Mouse (Mus musculus) midbrain, embryonic 13.5 days (tissue): ENCODE results near the gene Hpcal4. TPM values are rescaled to one million over a fixed set of nuclear protein-coding genes. Genes with fewer than 3 reads are reported as not detected.

Source experiments
- ATAC-seq: fragments of 200-750 bp; cut with Nextera tagmentation; 2 replicates; pipeline ENCODE4 v1.8.0; 2017; ENCODE audit warnings: mild to moderate bottlenecking, moderate TSS enrichment, moderate library complexity
- H3K27ac ChIP-seq: fragments of 300-500 bp; sonication (generic); 2 replicates; pipeline ENCODE4 v1.5.1; 2015; ENCODE audit warnings: inconsistent platforms, mild to moderate bottlenecking, moderate library complexity
- H3K27me3 ChIP-seq: fragments of 300-500 bp; sonication (generic); 2 replicates; pipeline ENCODE4 v1.6.1; 2015; ENCODE audit warnings: mild to moderate bottlenecking, inconsistent platforms
- H3K36me3 ChIP-seq: fragments of 300-500 bp; sonication (generic); 2 replicates; pipeline ENCODE4 v1.6.1; 2015; ENCODE audit warnings: mild to moderate bottlenecking, inconsistent platforms
- H3K4me1 ChIP-seq: fragments of 300-500 bp; sonication (generic); replicated peaks from 2 replicates; pipeline ENCODE4 v1.6.1; 2015; ENCODE audit warnings: inconsistent platforms
- H3K4me2 ChIP-seq: fragments of 300-500 bp; sonication (generic); replicated peaks from 2 replicates; pipeline ENCODE4 v1.6.1; 2015; ENCODE audit warnings: moderate library complexity, mild to moderate bottlenecking, inconsistent platforms
- H3K4me3 ChIP-seq: fragments of 300-500 bp; sonication (generic); replicated peaks from 2 replicates; pipeline ENCODE4 v1.5.1; 2015; ENCODE audit warnings: mild to moderate bottlenecking, inconsistent platforms
- H3K9ac ChIP-seq: fragments of 300-500 bp; sonication (generic); replicated peaks from 2 replicates; pipeline ENCODE4 v1.6.1; 2015; ENCODE audit warnings: mild to moderate bottlenecking, inconsistent platforms
- H3K9me3 ChIP-seq: fragments of 300-500 bp; sonication (generic); 2 replicates; pipeline ENCODE4 v1.6.1; 2016; ENCODE audit warnings: mild to moderate bottlenecking, inconsistent platforms
- WGBS: fragments of 180-500 bp; shearing (Covaris S2); methylation state at CpG from one replicate; pipeline ENCODE4 v1.1.7; 2015; 5-methylcytosine and 5-hydroxymethylcytosine counted together
- polyA plus RNA-seq: library from polyadenylated mRNA; unstranded; fragments of >200 nt; fragmentation: Nextera tagmentation; extraction: Ambion mirVana; gene quantifications from 2 replicates; pipeline ENCODE4 v1.2.1, GENCODE M21; 2015

Hpcal4 gene
- polyA plus RNA-seq, 1 experiment from 2014 or later = 14.1 TPM

DNA sequence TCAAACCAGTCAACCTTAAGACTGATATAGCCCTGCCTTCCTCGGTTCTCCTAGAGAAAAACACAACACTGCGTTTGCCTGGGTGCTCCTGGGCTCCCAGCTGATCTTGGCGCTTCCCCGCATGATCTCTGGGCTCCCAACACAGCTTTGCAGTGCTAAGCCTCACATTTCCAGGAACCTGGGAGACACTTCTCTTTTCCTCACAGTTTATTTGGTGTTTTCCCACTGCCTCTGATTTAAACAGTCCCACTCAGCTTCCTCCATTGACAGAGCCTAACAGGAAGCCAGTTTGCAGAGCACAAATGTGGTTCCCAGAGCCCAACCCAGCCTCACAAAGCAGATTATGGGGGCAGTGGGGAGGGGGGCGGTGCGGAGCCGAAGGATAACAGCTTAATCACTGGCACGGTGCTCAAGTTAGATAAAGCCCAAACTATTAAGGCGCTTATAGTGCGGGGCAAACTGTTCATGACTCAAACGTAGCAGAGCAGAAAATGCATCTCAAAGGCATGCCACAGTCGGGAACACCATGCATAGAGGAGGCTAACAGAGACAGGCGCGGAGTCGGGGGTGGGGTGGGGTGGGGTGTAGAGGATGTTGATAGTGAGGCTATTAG is 20.6 kb upstream of the Hpcal4 start:
- H3K27me3 ChIP-seq = peaks cover 15% of the 10 kb centered on the region; the same call in 1 of the 2 replicates
- H3K4me1 ChIP-seq = peaks cover 13% of the 10 kb centered on the region
- 9% methylated on average over 15 of the region's 15 CpGs for WGBS
- no peaks in the 10 kb centered on the region for H3K36me3 ChIP-seq
- peak; percentile 77 for ATAC-seq
- peak overlapping the region; percentile 8 for H3K4me3 ChIP-seq
- peak overlapping the region; percentile 46 for H3K4me2 ChIP-seq
- H3K27ac ChIP-seq = peak overlapping the region; percentile 35
- H3K9me3 ChIP-seq = no peaks in the 10 kb centered on the region
- peak overlapping the region; percentile 23; the same call in 1 of the 2 replicates for H3K9ac ChIP-seq

DNA sequence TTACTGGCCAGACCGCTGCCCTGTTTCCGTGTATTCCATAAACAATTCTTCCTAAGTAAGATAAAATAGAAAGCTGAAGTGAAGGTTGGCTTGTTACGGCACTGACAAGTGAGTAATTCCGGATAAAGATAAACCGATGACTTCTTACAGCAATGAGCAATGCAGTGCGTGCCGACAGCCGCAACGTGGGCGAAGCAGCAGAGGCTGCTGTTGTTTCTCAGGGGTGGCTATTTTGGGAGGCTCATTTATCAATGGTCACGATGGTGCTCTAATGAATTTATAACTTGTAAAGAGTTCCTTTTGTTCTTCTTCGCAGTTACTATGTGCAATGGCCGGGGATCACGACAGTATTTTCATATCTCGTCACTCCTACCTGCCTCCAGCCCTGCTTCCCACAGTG is 18.9 kb upstream of the Hpcal4 start:
- H3K9ac ChIP-seq = no peak overlapping the region
- 92% methylated on average over 15 of the region's 15 CpGs for WGBS
- peaks cover 13% of the 10 kb centered on the region for H3K4me1 ChIP-seq
- no peak overlapping the region for H3K4me2 ChIP-seq
- no peak overlapping the region for H3K27ac ChIP-seq
- H3K9me3 ChIP-seq = 0 out of 2 replicates have a peak, but pooled peaks cover 2% of the 10 kb centered on the region
- H3K27me3 ChIP-seq = peaks cover 15% of the 10 kb centered on the region; the same call in 1 of the 2 replicates
- H3K36me3 ChIP-seq = no peaks in the 10 kb centered on the region
- no peak overlapping the region for H3K4me3 ChIP-seq
- no peak for ATAC-seq

DNA sequence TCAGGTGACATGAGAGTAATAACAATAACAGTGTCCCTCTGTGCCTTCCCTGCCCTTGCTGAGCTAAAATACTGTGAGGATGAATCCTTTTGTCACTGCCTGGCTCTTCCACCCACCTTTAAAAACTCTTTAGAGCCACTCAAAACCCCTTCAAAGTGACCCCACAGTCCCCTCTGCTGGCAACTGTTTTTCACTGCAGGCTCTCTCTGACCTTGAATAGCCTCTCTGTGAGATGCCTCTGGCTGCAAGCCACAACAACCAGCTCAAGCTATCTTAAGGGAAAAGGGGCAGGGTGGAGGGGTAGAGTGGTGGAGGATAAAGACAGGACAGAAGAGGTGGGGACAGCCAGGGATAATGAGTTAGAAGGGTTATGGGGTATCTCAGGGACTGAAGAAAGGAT is 11.2 kb upstream of the Hpcal4 start:
- Histone ChIP-seq H3K9me3 (0 out of 2 replicates have a peak, but pooled peaks cover 5% of the 10 kb centered on the region), H3K27me3 (0 out of 2 replicates have a peak, but pooled peaks cover 15% of the 10 kb centered on the region), H3K27ac (no peak overlapping the region), H3K4me1 (no peaks in the 10 kb centered on the region), H3K4me3 (no peak overlapping the region), H3K36me3 (no peaks in the 10 kb centered on the region), H3K4me2 (no peak overlapping the region), H3K9ac (no peak overlapping the region)
- no peak for ATAC-seq

DNA sequence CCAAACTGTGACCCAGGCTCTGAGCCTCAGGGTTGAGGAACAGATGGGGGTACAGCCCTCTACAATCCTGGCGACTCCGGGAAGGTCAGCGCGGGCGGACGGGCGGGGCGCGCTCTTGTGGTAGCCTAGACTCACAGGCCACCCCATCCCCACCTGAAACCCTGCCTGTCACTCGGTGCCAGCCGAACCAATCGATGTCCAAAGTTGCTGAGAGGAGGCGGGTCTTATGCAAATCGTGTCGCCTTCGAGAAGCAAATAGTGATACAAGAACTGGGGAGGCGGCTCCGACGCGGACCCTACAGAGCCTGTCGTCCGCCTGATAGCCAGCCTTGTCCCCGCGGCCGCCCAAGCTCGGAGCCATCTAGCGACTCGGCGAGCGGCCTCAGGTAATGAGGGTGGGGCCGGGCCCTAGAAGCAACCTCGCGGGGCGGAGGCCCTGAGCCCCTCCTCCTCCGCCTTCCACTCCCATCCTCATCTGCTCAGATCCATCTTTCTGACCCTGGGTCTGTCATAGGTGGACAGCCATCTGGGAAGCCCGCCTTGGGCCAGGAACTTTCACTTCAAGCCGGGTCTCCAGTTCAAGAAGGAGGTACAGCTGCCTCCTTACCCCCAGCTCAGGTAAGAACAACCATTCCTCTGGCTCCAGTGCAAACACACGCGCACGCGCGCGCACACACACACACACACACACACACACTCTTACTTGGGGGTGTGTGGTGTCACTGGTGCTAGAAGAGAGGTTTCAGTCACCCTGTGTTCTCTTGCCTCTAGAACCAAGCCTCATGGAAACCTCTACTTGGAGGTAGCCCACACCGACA is 421 bp downstream of the Hpcal4 start:
- Histone ChIP-seq H3K9ac (peak overlapping the region; percentile 57), H3K4me1 (peaks cover 33% of the 10 kb centered on the region), H3K4me3 (peak overlapping the region; percentile 47), H3K27me3 (peaks cover 69% of the 10 kb centered on the region), H3K36me3 (no peaks in the 10 kb centered on the region), H3K27ac (peak overlapping the region; percentile 59; the same call in 1 of the 2 replicates), H3K4me2 (peak overlapping the region; percentile 62), H3K9me3 (no peaks in the 10 kb centered on the region)
- WGBS = 12% methylated on average over 43 of the region's 44 CpGs
- ATAC-seq = peak; percentile 95

DNA sequence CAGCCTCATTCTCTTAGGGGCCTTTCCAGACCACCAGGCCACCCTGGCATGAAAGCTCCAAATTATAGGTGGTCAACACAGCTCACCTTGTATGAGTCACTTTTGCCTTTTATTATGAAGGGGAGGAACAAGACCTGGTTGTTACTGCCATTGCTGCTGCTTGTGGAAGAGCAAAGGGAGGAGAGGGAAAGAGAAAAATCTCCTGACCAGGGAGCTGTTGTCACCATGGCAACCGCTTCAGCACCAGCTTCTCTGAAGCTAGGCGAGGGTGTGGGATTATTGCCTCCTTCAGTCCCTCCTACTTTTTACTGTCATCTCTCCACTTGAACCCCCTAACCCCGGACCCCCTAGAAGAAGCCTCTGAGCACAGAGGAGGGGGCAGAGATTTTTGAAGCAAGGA is 1.8 kb downstream of the Hpcal4 start:
- H3K36me3 ChIP-seq = no peaks in the 10 kb centered on the region
- H3K4me3 ChIP-seq = peak overlapping the region; percentile 47; the same call in 1 of the 2 replicates
- H3K4me2 ChIP-seq = peak overlapping the region; percentile 62
- ATAC-seq = no peak
- peaks cover 69% of the 10 kb centered on the region for H3K27me3 ChIP-seq
- no peak overlapping the region for H3K27ac ChIP-seq
- no peak overlapping the region for H3K9ac ChIP-seq
- H3K4me1 ChIP-seq = peaks cover 33% of the 10 kb centered on the region
- 28% methylated on average over 3 of the region's 3 CpGs for WGBS
- no peaks in the 10 kb centered on the region for H3K9me3 ChIP-seq

DNA sequence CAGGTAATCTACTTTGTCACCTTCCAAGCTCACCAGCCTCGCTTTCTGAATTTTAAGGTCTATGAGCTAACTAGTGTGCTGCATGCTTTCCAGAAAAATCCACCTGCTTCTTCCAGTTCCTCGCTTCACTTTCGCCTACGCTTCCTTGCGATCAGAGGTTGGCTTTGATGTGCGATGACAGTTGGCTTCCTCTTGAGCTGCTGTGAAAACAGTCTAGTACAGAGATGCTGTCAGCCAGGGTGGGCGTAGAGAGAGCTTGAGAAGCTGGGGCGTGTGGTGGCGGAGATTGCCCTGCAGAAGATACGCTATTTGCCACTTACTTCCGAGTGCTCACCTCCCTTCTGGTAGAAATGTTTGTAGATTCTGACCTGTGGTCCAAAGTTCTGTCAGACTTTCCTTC is 9.3 kb downstream of the Hpcal4 start:
- 91% methylated on average over 11 of the region's 11 CpGs for WGBS
- Histone ChIP-seq H3K4me2 (no peak overlapping the region), H3K36me3 (no peaks in the 10 kb centered on the region), H3K27ac (no peak overlapping the region), H3K9ac (no peak overlapping the region), H3K4me3 (no peak overlapping the region), H3K9me3 (no peaks in the 10 kb centered on the region), H3K27me3 (peaks cover 35% of the 10 kb centered on the region), H3K4me1 (no peaks in the 10 kb centered on the region)
- no peak for ATAC-seq

DNA sequence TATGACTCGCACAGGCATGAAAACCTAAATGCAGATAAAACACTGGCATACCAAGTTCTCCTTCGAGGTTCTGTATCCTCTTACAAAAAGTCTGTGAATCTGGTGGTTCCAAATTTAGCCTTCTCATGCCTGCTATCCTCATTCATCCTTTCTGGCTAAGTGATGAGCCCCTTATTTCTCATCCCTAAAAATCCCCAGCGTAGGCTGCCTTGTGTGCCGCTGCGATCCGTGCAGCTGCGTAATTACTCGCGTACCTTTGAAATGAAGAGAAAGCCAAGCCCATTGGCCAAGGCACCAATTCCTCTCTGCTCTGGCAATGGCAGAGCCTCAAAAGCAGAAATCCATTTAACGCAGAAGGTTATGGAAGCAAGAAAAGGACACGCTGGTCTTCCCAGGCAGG is 10.8 kb downstream of the Hpcal4 start:
- H3K4me3 ChIP-seq = no peak overlapping the region
- H3K9me3 ChIP-seq = no peaks in the 10 kb centered on the region
- no peak overlapping the region for H3K9ac ChIP-seq
- H3K36me3 ChIP-seq = no peaks in the 10 kb centered on the region
- no peak overlapping the region for H3K27ac ChIP-seq
- WGBS = 89% methylated on average over 11 of the region's 11 CpGs
- H3K4me1 ChIP-seq = no peaks in the 10 kb centered on the region
- no peak overlapping the region for H3K4me2 ChIP-seq
- ATAC-seq = no peak
- peaks cover 45% of the 10 kb centered on the region for H3K27me3 ChIP-seq

DNA sequence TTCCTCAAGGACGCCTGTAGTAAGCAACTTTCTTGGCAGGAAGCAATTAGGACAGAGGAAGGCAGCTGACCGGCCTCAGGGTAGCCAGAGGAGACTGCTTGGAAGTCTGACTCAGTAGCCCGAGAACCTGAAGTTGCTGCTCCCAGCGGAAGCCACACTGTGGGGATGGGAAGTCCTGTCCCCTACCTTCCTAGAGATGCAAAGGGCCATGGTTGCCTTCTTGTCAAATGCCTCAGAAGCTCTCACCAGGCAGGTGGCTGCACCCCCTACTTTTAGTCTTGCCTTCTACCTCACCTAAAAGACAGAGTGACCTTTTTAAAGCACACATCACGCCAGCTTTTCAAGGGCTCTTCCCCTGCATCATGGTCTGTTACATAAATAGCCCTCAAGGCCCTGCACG is 13.7 kb downstream of the Hpcal4 start:
- Histone ChIP-seq H3K36me3 (no peaks in the 10 kb centered on the region), H3K9ac (no peak overlapping the region), H3K4me2 (no peak overlapping the region), H3K4me1 (peaks cover 10% of the 10 kb centered on the region), H3K4me3 (no peak overlapping the region), H3K9me3 (no peaks in the 10 kb centered on the region), H3K27me3 (peaks cover 59% of the 10 kb centered on the region), H3K27ac (no peak overlapping the region)
- WGBS = 76% methylated on average over 6 of the region's 6 CpGs
- ATAC-seq = no peak

DNA sequence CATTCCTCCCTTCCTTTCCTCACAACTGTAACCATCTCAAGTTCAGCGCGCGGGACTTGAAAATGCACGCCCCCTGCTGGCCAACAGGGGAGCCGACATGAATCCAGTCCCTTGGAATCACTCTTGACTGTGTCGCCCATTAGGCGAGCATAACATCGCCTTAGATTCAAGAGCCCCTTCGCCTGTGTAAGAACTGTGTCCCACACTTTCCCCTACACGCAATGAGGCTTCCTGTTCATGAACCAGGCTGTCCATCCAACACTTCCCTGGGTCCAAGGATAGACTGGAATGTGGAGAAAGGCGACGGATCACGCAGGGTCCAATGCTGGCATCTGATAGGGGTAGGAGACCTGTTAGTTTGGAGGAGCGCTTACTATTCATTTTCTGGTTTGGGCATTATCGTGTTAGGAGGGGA is 17.8 kb downstream of the Hpcal4 start:
- Histone ChIP-seq H3K4me3 (peak overlapping the region; percentile 45), H3K9me3 (no peaks in the 10 kb centered on the region), H3K27ac (no peak overlapping the region), H3K27me3 (peaks cover 56% of the 10 kb centered on the region), H3K9ac (peak overlapping the region; percentile 61), H3K4me1 (peaks cover 15% of the 10 kb centered on the region), H3K36me3 (no peaks in the 10 kb centered on the region), H3K4me2 (peak overlapping the region; percentile 79)
- 1% methylated on average over 15 of the region's 15 CpGs for WGBS
- peak; percentile 70 for ATAC-seq

DNA sequence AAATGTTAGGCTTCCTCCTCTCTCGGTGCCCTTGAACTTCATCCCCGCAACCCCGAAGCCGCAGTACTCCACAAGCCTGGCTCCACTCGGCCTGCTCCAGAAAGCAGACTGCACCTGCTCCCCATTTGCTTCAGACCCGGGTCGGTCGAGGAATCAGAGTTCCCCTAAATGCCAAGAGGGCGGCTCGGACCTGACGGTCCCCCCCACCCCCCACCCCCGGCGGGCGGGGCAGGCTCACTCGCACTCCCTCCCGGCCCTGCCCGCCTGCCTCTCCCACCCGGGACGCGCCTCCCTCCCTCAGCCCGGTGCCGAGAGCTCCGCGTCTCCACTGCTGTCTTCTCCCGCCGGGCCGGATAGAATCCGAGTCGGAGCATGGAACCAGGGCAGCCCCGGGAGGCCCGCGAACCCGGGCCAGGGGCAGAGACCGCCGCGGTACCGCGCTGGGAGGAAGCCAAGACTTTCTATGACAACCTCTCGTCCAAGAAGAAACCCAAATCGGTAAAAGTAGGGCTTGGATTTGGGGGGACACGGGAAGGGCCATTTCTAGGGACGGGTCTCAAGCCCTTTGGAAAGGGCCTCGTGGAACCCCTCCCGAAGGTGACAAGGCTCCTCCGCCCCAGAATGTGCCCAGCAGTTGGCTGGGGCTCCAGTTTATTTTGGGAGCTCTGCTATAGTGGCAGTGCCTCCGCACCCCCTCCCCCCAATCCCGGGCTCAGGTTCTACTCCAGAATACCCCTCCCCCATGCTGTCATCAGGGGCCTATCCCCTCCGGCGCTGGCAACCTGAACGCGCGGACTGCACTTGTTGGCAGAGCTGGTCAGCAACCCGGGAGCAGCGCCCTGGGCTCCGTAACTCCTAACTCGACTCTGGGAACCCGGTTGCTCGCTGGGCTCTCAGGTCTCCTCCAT is 18.4 kb downstream of the Hpcal4 start, which contains the start of gene Nt5c1a:
Gene Nt5c1a, plus strand, starts transcription at position 319 of the 908 bp plus-strand sequence.
- H3K27me3 ChIP-seq = peaks cover 56% of the 10 kb centered on the region
- H3K36me3 ChIP-seq = no peaks in the 10 kb centered on the region
- 1% methylated on average over 58 of the region's 58 CpGs for WGBS
- H3K27ac ChIP-seq = no peak within 1 kb of the TSS
- peak; percentile 59 for ATAC-seq
- no peaks in the 10 kb centered on the region for H3K9me3 ChIP-seq
- peak within 1 kb of the TSS; percentile 79 for H3K4me2 ChIP-seq
- H3K4me3 ChIP-seq = peak within 1 kb of the TSS; percentile 45
- H3K4me1 ChIP-seq = peaks cover 15% of the 10 kb centered on the region
- peak within 1 kb of the TSS; percentile 61 for H3K9ac ChIP-seq

DNA sequence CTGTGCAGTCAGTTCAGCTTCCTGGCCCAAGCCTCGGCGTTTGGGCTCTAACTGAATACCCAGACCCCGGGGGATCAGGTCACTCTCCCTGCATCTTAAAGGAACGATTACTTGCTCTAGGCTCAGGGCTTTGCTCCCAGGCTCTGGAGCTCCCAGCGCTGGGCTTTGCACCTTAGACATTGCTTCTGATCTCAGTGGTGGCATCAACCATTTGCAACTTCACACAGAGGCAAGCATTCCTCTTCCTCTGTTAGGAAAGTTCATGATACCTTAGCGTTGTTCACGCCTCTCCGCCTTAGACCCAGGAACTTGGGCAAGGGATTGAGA is 19.0 kb downstream of the Hpcal4 start:
- peak overlapping the region; percentile 79 for H3K4me2 ChIP-seq
- H3K9me3 ChIP-seq = no peaks in the 10 kb centered on the region
- H3K27ac ChIP-seq = no peak overlapping the region
- no peak for ATAC-seq
- H3K36me3 ChIP-seq = no peaks in the 10 kb centered on the region
- H3K9ac ChIP-seq = no peak overlapping the region; the same call in 1 of the 2 replicates
- peaks cover 15% of the 10 kb centered on the region for H3K4me1 ChIP-seq
- peaks cover 62% of the 10 kb centered on the region for H3K27me3 ChIP-seq
- peak overlapping the region; percentile 45; the same call in 1 of the 2 replicates for H3K4me3 ChIP-seq
- 8% methylated on average over 8 of the region's 8 CpGs for WGBS
